Mouse (Mus musculus): ENCODE data around the gene Plcxd1. TPM values are rescaled to one million over a fixed set of nuclear protein-coding genes. Genes with fewer than 3 reads are reported as not detected.
"Not testable (repeated sequence)": the region's sequence is repeated elsewhere in the genome, so short reads cannot be mapped to it uniquely, and the experiment has no call there.

Plcxd1 gene
- polyA plus RNA-seq (2016; fragmentation: Nextera tagmentation; extraction: Ambion mirVana): 0.57 and 0.82 TPM in 2 replicates

DNA sequence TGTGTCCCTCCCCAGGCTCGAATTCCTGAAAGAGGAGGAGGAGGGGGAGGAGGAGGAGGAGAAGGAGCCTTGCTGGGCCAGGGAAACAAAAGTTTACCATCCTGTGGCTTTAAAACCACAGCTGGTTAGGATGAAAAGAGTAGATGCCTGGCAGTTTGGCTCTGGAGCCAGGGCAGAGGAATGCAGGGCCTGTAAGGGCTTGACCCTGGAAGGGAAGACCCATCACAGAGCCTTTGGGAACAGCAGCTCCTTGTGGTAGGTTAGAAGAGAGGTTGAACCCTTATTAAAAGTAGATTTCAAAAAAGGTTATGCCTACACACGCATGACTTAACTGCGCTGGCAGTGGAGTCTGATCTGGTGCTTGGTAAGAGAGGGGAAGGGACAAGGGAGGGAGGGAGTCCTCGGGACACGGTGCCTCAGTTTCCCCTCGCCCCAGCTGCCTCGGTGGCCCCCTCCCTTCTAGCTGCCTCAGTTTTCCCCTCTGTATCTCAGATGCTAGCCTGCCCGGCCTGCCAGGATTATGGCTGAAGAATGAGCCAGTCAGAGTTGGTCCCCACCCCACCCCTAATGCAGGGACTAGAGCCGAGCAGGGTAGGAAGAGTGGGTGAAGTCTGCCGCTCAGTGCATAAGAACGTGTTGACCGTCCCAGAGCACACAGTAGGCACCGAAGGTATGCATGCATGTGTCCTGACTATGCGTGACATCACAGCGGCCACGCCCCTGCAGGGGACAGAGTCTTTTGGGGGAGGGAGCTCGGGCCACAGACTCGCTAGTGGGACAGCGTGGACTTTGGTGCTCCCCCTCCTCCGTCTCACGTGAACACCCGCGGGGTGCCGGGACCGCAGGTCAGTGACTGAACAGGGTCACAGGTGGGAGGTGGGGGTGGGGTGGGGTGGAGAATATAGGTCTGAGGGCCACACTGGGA, at the start of gene Plcxd1:
Gene Plcxd1, plus strand, starts transcription at position 314 of the 925 bp plus-strand sequence.
- peaks cover 35% of the 10 kb centered on the region for H3K4me1 ChIP-seq

DNA sequence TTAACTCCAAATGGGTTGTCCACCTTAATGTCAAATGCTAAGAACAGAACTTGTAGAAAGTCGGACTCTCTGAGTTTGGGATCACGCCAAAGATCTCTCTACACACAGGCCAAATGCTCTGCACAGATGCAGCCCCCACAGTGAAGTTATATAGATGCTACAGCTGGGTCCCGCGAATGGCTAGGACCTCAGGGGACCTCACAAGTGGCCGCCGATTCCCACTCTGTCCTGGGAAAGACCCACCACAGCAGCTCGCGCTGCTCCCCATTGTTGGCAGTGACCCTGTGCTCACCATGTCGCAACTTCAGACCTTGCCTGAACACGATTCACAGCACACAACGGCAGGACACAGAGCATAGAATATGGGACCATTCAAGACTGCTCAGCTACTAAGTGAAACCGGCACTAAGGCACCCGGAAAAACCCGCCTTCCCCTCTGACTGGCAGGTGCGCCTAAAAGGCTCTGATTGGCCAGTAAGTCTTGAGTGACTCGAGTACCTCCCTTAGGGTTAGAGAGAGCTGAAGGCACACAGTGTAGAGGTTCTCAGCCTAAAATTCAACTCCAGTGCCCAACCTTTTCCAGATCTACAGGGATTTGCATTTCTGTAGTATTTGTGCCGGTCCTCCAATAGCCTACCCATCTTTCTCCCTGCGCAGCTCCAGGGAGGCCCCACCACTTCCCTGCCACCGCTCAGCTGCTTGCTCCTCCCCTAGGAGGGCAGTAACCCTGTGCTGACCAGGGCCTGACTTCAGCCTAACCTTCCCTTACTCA, 41.9 kb upstream of the Plcxd1 start:
- 1% methylated on average over 19 of the region's 19 CpGs for WGBS (ENCODE audit: insufficient replicate concordance)
- Histone ChIP-seq H3K4me1 (peaks cover 8% of the 10 kb centered on the region), H3K4me3 (peak overlapping the region; percentile 75), H3K9ac (peak overlapping the region; percentile 77), H3K36me3 (no peaks in the 10 kb centered on the region), H3K27me3 (replicated peaks) (no peaks in the 10 kb centered on the region), H3K4me2 (peak overlapping the region; percentile 73), H3K27ac (peak overlapping the region; percentile 52), H3K9me3 (replicated peaks) (no peaks in the 10 kb centered on the region)
- ATAC-seq: peak; percentile 99

More for the DNA sequence above, at the start of gene Plcxd1:
- Histone ChIP-seq H3K27me3 (replicated peaks) (peaks cover 32% of the 10 kb centered on the region), H3K9me3 (replicated peaks) (no peaks in the 10 kb centered on the region), H3K4me2 (peak within 1 kb of the TSS; percentile 73), H3K4me3 (peak within 1 kb of the TSS; percentile 37), H3K27ac (no peak within 1 kb of the TSS), H3K36me3 (peaks cover 27% of the 10 kb centered on the region), H3K9ac (no peak within 1 kb of the TSS)
- WGBS (ENCODE audit: insufficient replicate concordance): 17% methylated on average over 25 of the region's 25 CpGs
- ATAC-seq: peak; percentile 37; the same call in 1 of the 2 replicates

DNA sequence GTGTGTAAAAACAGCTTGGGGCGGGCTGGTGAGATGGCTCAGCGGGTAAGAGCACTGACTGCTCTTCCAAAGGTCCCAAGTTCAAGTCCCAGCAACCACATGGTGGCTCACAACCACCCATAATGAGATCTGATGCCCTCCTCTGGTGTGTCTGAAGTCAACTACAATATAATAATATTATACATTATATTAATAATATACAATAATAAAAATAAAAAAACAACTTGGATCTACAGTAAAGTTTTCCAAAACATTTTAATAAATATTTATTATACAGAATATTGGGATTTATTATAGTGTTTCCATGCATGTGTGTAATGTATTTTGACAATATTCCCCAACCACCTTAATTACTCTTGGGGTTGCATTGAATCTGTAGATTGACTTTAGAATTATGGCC, 27.4 kb upstream of the Plcxd1 start, which contains the start of gene Gm17655:
Gene Gm17655, minus strand, starts transcription at position 101 of the 400 bp plus-strand sequence.
- WGBS (ENCODE audit: insufficient replicate concordance): 58% methylated on average over 2 of the region's 2 CpGs
- H3K4me2 ChIP-seq, ATAC-seq: not testable (repeated sequence)

DNA sequence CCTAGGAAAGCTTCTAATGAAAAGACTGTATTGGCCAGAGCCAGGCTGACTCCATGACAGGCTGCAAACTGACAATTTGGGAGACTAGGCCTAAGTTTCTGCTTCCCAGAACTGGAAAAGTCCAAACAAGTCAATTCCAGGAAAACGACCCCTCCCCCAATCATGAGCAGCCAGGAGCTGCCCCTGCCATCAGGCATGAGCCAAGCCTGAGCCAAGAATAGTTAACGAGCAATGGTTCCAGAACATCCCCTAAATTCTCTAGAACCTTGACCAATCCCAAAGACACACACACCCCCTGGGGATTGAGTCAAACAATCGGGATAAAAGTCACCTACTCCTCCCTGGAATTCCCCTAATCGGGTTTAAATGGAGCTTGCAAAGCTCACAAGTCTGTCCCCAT, 16.8 kb upstream of the Plcxd1 start:
- 54% methylated on average over 4 of the region's 4 CpGs for WGBS (ENCODE audit: insufficient replicate concordance)
- Histone ChIP-seq H3K4me3 (no peak overlapping the region), H3K27ac (no peak overlapping the region), H3K4me1 (no peaks in the 10 kb centered on the region), H3K9ac (no peak overlapping the region), H3K36me3 (peaks cover 18% of the 10 kb centered on the region), H3K4me2 (no peak overlapping the region), H3K9me3 (replicated peaks) (peaks cover 13% of the 10 kb centered on the region), H3K27me3 (replicated peaks) (no peaks in the 10 kb centered on the region)
- no peak for ATAC-seq

More for the DNA sequence above, 27.4 kb upstream of the Plcxd1 start, which contains the start of gene Gm17655:
- not testable (repeated sequence) for H3K36me3 ChIP-seq; H3K4me1 ChIP-seq; H3K4me3 ChIP-seq; H3K27ac ChIP-seq; H3K9ac ChIP-seq; H3K27me3 ChIP-seq (replicated peaks)
- peaks cover 12% of the 10 kb centered on the region for H3K9me3 ChIP-seq (replicated peaks)

DNA sequence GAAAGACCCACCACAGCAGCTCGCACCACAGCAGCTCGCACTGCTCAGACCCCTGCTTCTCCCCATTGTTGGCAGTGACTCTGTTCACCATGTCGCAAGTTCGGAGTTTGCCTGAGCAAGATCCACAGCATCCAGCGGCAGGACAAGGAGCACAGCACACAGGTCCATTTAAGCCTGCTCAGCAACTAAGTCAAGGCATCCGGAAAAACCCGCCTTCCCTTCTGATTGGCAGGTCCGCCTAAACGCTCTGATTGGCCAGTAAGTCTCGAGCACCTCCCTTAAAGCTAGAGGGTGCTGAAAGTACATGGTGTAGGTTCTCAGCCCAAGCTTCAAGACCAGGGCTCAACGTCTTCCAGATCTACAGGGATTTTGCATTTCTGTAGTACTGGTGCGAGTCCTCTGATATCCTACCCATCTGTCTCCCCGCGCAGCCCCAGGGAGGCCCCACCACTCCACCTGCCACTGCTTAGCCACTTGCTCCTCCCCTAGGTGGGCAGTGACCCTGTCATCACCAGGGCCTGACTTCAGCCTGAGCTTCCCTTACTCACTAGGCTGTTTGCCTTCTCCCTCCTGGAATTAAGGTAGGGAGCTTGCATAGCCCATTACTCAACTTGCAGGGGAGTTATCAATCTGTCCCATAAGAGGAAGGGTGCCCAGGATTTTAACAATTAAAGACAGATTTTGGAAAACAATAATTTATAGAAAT, 13.5 kb upstream of the Plcxd1 start:
- Histone ChIP-seq H3K9me3 (replicated peaks) (no peaks in the 10 kb centered on the region), H3K9ac (no peak overlapping the region), H3K27me3 (replicated peaks) (no peaks in the 10 kb centered on the region), H3K4me3 (peak overlapping the region; percentile 22), H3K4me1 (no peaks in the 10 kb centered on the region), H3K4me2 (peak overlapping the region; percentile 45), H3K27ac (no peak overlapping the region), H3K36me3 (no peaks in the 10 kb centered on the region)
- WGBS (ENCODE audit: insufficient replicate concordance): 39% methylated on average over 14 of the region's 14 CpGs
- ATAC-seq: peak; percentile 88

DNA sequence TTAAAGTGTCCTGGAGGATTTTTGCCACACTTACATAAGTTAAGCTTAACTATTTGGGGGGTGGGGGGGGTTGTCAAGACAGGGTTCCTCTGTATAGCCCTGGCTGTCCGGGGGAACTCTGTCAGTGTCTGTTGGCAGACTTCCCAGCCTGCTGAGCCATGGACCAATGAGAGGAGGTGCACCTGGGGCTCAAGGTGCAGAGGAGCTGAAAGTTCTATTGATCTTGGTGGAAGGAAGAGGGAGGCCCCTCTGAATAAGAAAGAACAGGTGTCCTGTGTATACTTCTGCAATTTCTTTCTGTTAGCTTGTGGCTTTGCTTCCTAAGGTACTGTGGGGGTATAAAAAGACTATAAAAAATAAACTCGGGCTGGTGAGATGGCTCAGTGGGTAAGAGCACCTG, 8.2 kb upstream of the Plcxd1 start:
- no peaks in the 10 kb centered on the region for H3K27me3 ChIP-seq (replicated peaks)
- no peak overlapping the region for H3K4me2 ChIP-seq
- H3K4me3 ChIP-seq: no peak overlapping the region
- H3K36me3 ChIP-seq: no peaks in the 10 kb centered on the region
- no peak for ATAC-seq
- H3K4me1 ChIP-seq: peaks cover 19% of the 10 kb centered on the region
- WGBS (ENCODE audit: insufficient replicate concordance): 63% methylated on average over 2 of the region's 2 CpGs
- no peak overlapping the region for H3K9ac ChIP-seq
- H3K27ac ChIP-seq: no peak overlapping the region
- no peaks in the 10 kb centered on the region for H3K9me3 ChIP-seq (replicated peaks)

DNA sequence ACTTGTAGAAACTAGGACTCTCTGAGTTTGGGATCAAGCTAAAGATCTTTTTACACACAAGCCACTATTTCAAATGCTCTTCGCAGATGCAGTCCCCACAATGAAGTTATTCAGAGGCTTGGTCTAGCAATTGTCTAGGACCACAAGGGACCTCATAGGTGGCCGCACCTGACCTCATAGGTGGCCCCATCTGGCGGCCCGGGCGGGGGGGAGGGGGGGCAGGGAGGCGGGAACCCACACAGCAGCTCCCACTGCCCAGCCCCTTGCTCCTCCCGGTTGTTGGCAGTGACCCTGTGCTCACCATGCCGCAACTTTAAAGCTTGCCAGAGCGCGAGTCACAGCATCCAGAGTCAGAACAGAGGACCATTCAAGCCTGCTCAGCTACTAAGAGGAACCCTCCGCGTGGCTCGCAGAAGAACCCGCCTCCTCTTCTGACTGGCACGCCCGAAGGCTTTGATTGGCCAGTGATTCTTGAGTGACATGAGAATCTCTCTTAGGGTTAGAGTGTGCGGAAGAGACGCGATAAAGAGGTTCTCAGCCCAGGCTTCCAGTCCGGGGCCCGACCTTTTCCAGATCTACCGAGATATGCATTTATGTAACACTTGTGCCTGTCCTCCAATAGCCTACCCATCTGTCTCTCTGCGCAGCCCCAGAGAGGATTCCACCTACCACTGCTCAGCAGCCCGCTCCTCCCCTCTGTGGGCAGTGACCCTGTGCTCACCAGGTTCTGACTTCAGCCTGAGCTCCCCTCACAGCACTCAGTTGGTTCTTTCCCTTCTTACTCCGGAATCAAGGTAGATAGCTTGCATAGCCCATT, 5.5 kb upstream of the Plcxd1 start, which contains the start of gene Gm35315:
Gene Gm35315, minus strand, starts transcription at position 391 of the 817 bp plus-strand sequence.
- peak within 1 kb of the TSS; percentile 85 for H3K27ac ChIP-seq
- ATAC-seq: peak; percentile 97
- peak within 1 kb of the TSS; percentile 69 for H3K9ac ChIP-seq
- peak within 1 kb of the TSS; percentile 83 for H3K4me2 ChIP-seq
- H3K27me3 ChIP-seq (replicated peaks): peaks cover 7% of the 10 kb centered on the region; the same call in 1 of the 2 replicates
- H3K4me1 ChIP-seq: peaks cover 19% of the 10 kb centered on the region
- no peaks in the 10 kb centered on the region for H3K36me3 ChIP-seq
- H3K9me3 ChIP-seq (replicated peaks): no peaks in the 10 kb centered on the region
- WGBS (ENCODE audit: insufficient replicate concordance): under 1% methylated on average over 25 of the region's 25 CpGs
- H3K4me3 ChIP-seq: peak within 1 kb of the TSS; percentile 59

DNA sequence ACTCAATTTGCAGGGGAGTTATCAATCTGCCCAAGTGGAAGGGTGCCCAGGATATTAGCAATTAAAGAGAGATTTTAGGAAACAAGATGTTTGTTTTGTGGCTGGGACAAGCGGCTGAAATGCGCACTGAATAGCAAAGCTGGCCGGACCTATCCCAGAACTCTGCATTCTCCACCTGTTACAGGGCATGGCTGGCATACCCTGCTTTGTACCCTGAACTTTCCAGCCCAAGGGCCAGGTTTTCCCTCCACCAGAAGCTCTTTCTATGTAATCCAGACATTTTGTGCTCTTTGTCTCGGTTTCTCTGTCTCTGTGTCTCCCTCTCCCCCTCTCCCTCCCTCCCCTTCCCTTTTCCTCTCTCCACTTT, 4.9 kb upstream of the Plcxd1 start:
- H3K9me3 ChIP-seq (replicated peaks): no peaks in the 10 kb centered on the region
- peak; percentile 38 for ATAC-seq
- 3% methylated on average over 4 of the region's 4 CpGs for WGBS (ENCODE audit: insufficient replicate concordance)
- no peaks in the 10 kb centered on the region for H3K36me3 ChIP-seq
- H3K27ac ChIP-seq: peak overlapping the region; percentile 85
- peak overlapping the region; percentile 83 for H3K4me2 ChIP-seq
- peak overlapping the region; percentile 69 for H3K9ac ChIP-seq
- H3K4me1 ChIP-seq: peaks cover 19% of the 10 kb centered on the region
- peaks cover 12% of the 10 kb centered on the region for H3K27me3 ChIP-seq (replicated peaks)
- H3K4me3 ChIP-seq: peak overlapping the region; percentile 59

DNA sequence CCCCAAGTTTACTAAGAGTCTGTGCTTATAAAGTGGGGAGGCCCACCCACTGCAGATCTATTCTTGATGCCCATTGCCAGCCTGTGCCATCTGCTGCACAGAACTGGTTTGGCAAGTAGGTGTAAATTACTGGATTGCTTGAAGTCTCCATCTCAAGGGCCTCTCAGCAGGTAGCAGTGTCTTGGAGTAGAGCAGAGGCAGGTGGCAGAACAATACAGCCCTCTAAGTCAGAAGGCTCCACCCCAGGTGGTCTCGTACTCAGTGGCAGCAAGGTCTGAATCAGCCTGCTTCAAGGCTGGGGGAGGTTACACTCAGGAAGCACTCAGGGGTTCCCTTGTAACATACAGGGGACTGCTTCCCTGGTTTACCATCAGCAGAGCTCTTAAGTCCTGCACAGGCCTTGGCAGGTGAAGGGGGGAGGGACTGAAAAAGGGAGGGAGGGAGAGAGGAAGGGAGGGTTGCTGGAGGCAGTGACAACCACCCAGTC, 735 bp upstream of the Plcxd1 start:
- H3K27ac ChIP-seq: no peak overlapping the region
- H3K9me3 ChIP-seq (replicated peaks): no peaks in the 10 kb centered on the region
- peaks cover 32% of the 10 kb centered on the region for H3K27me3 ChIP-seq (replicated peaks)
- ATAC-seq: no peak
- WGBS (ENCODE audit: insufficient replicate concordance): 81% methylated on average over 1 of the region's 1 CpGs
- H3K36me3 ChIP-seq: peaks cover 18% of the 10 kb centered on the region
- H3K4me3 ChIP-seq: no peak overlapping the region
- H3K4me2 ChIP-seq: no peak overlapping the region
- H3K4me1 ChIP-seq: peaks cover 40% of the 10 kb centered on the region
- H3K9ac ChIP-seq: no peak overlapping the region

DNA sequence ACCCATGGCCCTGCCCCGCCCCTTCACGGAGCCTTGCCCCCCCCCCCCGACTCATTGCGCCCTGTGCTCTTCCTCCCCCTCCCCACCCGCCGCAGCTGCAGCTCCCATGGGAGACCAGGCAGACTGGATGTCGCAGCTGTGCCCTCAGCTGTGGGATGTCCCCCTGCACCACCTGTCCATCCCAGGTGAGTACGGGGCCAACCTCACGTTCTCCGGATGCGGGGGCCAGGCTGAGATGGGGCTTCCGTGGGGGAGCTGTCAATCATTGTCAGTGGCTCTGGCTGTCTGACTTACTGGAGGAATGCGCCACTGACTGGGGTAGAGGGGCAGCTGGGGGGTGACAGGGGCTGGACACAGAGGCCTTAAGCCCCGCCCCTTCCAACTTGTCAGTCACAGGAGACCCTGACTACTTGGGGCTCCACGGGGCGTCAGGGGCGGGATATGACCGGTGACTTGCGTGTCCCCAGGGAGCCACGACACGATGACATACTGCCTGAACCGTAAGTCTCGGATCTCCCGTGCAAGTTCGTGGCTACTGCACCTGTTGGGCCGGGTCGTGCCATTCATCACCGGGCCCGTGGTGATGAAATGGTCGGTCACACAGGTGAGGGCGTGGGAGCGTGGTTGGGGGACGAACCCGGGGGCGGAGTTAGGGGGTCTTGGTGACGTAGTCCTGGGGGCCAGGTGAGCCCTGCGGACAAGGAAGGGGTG, 1.3 kb downstream of the Plcxd1 start:
- peak overlapping the region; percentile 37 for H3K4me3 ChIP-seq
- peak; percentile 13; the same call in 1 of the 2 replicates for ATAC-seq
- no peak overlapping the region for H3K9ac ChIP-seq
- no peaks in the 10 kb centered on the region for H3K9me3 ChIP-seq (replicated peaks)
- peaks cover 39% of the 10 kb centered on the region for H3K36me3 ChIP-seq
- H3K4me2 ChIP-seq: peak overlapping the region; percentile 73
- WGBS (ENCODE audit: insufficient replicate concordance): 3% methylated on average over 32 of the region's 37 CpGs
- H3K4me1 ChIP-seq: peaks cover 28% of the 10 kb centered on the region
- H3K27ac ChIP-seq: no peak overlapping the region
- H3K27me3 ChIP-seq (replicated peaks): peaks cover 32% of the 10 kb centered on the region
